Mouse (Mus musculus): ENCODE data around the gene Sema3a.

DNA sequence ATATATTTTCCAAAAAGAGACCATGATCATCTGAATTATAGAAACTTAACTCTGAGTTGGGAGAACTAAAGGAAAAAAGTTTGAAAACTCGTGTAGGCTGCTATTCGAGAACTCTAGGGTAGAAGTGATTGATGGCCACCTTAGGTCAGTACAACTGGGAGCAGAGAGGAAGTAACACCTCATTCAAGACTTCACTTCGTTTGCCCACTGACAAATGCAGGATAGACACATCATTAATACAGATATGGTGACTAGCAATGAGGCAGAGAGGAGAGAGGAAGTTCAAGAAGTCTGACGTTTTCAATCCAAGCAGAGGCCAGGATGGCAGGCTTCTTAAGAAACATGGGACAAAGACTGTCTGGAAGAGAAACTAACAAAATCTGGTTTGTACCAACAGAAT lies 233.6 kb downstream of the Sema3a start:
- TF ChIP-seq CTCF (IDR thresholded peaks at IDR 0.05; ENCODE audit: borderline replicate concordance, insufficient read depth, low read length), result no peak
- TF ChIP-seq POLR2A (IDR thresholded peaks at IDR 0.05; ENCODE audit: low read depth, low read length), result no peak
